Mouse (Mus musculus) gastrocnemius, postnatal 10 days (tissue): ENCODE measurements around the gene Lama2. TPM values are rescaled to one million over a fixed set of nuclear protein-coding genes. Genes with fewer than 3 reads are reported as not detected.

Experiments
- DNase-seq: peaks from one replicate; pipeline ENCODE4 v3.0.0; 2021; ENCODE audit warnings: mixed read lengths
- total RNA-seq, 2 experiments: library from RNA; stranded (reverse); gene quantifications; 2 replicates each; pipeline ENCODE4 v1.2.3; 2021

Lama2 gene
- total RNA-seq, 2 experiments from 2014 or later: 177 to 203 TPM

DNA sequence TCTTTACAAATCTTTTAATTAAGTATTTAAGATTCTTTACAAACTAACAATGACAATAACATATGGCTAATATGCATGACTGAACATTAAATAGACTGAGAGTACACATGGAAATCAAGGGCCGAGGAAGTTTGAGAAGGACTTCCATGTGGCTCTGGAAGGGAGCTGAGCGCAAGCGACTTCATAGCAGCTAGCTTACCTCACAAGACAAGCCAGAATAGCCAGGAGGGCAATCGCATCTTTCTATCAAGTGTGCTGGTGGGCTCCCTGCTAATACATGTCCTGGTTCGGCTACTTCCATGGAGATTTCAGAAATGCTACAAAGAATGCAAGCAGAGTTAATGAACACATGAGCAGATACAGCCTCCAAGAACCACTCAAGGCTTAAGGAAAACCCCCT lies 435.4 kb downstream of the Lama2 start:
- DNase-seq: no peak

DNA sequence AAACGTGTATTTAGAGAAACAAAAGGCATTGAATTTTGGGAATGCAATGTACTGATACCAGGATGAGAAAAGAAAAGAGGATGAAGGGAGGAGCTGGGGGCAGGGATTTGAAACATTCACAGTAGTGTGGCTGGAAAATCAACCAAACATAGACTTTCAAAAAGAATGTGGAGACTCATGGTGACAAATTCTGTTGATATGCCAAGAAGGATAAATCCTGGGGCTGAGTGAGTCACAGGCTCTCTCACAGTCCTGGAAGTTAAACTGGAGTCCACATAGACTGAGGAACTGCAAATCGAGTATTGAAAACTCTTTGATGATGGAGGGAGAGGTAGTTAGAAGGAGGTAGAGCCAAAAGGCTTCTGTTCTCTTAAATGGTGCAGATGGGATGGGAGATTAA lies 445.3 kb downstream of the Lama2 start:
- no peak for DNase-seq

DNA sequence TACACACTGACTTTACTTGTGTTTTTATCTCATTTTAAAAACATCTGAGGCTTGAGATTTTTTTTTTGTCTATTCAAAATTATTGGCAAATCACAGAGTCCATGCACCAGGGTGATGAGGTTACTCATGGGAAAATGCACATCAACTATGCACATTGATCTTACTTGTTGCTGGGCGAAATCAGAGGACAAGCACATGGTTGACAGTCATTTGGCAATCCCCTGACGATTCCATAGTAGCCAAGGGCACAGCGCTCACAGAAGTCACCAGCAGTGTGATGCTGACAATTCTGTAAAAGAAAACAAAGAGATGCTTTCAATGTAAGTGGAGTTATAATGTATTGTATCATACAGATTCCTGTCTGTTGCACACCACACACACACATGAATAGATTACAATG lies 454.8 kb downstream of the Lama2 start:
- no peak for DNase-seq

DNA sequence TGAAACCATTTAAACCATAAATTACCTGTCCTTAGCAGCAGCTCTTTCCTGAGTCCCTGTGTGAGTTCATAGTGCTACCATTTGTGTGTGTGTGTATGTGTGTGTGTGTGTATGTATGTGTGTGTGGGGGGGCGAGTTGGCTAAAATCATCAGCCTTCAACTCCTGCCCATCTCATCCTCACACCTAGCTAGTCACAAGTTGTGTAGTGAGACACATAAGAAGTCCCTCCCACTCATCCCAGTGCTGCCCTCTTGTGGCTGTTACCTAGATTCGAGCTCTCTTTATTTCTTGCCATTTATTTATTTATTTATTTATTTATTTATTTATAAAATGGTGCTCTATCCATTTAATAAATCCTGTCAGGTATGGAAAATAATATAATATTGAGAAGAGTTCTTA lies 457.2 kb downstream of the Lama2 start:
- no peak for DNase-seq

DNA sequence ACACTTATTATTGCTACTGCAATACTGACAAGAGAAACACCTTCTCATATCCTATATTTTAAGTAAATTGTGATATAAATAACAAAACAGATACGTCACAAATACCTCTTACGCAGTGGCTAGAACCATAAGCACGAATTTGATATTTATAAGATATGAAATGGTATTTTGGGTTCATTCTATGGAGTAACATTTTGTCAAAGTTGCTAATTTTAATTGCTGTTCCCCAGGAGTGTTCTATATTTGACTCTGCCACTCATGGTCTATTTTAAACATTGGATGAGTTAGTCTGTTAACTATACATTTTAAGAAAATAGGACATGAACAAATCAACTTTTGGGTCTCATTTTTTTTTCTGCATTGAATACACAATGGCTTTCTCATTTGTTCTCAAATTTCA lies 469.3 kb downstream of the Lama2 start:
- no peak for DNase-seq

DNA sequence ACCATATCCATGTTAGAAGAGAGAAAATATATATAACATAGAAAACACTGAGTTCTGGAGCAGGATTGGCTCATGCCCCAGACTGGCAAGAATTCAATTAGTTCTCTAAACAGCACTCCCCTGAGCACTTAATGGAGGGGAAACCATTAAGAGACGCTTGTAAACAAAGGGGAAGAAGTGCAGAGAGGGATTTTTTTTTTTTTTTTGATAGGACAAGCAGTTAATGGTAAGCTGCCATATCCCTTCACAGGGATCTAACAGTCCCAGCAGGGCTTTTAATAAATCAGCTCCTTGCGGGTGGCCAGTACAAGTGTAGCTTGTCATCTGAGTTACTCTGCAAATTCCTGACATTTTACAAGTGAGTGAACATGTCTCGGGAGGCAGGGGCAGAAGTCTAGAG lies 479.1 kb downstream of the Lama2 start:
- no peak for DNase-seq

DNA sequence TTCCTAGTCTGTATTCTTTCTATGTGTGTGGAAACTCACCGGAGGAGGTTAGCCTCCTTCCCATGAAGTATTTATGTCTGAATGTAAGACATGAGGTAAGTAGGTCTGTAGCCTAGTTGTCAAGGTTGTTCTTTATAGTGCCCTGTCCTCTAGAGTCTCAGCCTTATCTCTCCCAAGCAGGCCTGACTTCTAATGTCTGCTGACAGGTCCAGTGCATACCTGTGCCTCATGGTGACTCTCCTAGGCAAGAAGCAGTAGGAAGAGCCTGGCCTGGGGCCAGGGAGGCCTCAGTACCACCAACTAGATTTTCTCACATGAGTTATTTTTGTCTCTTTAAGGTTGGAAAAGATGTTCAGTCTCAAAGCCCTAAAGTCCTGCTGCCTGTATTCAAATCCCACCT lies 483.8 kb downstream of the Lama2 start:
- no peak for DNase-seq

DNA sequence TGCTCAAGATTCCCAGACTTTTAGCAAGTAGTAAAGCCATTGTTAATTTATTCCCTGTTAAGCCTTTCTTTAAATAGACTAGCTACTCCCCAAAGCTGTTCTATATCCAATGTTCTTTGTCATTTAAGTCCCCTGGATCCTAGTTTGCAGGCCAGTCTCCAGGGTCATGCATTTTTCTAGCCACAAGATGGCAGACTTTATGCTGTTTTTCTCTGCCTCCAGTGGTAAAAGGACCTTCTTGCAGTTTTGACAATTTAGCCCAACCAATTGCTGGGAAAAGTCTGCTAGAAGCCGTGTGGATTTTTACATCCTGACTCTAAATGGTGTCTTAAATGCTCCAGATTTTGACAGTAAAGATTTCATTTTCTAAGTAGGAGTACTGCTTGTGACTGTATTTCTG lies 486.4 kb downstream of the Lama2 start:
- DNase-seq: peak; percentile 13

DNA sequence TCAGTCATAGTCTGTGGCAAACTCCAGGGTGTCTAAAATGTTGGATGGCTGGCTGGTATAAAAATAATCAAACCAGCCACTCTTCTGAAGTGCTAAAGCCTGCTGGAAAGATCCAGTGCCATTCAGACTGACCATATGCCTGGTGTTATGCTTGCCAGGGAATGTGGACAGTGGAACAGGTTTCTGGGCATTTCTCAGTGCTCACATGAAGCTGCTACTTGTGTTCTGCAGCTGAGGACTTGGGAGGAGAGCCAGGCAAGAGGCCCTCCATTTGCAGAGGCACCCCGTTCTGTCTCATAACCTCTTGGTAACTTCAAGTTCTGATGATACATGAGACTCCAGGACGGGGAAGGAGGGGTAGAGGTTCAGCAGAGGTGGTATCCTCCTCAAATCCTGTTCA lies 492.1 kb downstream of the Lama2 start:
- peak; percentile 8 for DNase-seq

DNA sequence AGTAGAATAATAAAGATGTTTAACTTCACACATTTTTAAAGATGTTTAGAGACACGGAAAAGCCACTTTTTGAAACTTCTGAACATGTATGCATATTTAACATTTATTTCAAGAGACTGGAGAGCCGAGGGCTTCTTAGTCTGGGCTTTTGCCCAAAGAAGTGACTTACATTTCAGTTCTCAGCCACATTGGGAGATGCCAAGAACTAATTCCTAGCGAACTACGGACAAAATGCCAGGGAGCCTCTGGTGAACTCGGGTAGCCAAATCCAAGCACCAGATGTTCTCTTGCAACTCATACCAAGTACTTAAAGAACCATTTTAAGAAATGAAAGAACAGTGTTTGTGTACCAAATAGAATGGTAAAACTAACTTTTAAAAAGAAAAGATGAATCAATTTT lies 495.8 kb downstream of the Lama2 start:
- no peak for DNase-seq

DNA sequence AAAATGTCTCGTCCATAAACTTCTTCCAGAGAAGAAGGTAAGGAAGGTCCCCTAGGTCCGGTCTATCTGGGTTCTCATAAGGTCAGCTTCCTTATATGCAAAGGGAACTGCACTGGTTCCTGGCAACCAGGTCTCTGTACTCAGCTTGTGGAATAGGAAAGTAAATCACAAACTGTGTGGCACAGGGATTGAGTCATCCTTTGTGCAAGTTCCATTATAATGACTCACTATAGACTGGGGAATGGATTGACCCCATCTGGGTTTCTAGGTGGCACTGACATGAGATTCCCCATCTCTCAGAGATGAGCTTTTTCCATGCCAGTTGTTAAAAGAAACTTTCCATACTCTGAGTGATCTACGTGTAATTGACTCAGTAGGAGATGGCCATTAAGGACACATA lies 501.7 kb downstream of the Lama2 start:
- DNase-seq: no peak

DNA sequence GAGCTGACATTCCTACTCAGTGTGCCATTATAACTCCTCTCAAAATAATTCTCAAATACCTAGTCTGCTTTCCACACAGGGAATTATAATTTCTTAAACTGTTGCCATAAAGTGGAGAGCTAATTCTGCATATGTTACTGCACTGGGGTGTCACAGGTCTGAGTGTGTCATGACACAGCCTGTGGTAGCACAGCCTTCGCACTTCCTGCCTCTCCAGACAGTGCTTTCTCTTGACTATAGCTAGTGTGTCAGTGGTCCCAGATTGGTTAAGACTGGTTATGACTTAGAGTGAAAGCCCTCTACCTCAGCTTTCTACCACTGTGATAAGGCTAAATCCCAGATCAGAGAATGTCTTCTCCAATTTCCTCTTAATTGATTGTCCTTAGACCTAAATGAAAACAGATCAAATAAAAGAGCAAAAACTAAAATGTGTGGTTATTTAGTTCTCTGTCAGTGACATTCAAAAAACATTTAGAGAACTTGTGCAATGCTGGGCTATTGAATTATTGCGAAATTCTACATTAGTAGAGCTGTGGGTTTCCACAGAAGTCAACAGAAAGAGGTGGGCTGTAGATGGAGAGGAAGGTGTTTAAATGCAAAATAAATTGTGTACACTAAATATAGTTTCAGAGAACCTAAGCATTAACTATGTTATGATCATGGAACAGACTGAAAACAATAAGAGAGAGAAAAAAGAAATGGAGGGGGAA lies 502.5 kb downstream of the Lama2 start:
- no peak for DNase-seq

DNA sequence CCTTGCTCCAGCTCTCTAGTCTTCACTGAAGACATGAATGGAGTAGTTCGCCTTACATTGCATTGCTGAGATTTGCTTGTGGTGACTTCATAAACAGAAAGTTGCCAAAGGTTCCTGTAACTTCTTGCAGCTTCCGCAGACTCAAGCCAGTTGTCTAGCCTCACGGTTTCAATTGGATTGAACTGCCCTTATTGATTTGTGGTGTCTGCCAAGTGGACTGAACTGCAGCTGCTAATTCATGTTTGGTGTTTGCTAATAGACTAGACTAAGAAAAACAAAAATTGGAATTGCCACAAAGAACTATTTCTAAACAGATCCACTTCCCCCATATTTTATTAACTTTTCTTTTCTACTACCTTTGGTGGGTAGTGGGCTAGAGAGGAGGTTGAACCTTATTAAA lies 505.4 kb downstream of the Lama2 start:
- no peak for DNase-seq

DNA sequence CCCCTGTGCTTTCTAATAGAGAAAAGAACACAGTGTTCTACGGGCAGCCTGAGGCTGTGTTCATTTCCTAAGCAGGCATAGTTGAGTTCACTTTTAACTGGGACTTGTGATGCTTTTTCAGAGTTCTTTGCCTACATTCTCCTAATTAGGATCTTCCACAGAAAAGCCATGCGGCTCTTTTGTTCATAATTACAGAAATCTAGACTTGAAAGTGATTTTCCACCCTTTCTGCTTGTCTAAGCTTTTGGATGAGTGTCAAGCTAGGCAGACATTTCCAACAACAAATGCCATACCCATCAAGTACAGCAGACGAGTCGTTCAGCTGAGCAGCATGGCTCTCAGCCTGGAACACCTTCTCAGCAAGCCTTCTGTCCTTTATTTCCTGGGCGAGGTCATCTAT lies 515.7 kb downstream of the Lama2 start:
- DNase-seq: no peak

DNA sequence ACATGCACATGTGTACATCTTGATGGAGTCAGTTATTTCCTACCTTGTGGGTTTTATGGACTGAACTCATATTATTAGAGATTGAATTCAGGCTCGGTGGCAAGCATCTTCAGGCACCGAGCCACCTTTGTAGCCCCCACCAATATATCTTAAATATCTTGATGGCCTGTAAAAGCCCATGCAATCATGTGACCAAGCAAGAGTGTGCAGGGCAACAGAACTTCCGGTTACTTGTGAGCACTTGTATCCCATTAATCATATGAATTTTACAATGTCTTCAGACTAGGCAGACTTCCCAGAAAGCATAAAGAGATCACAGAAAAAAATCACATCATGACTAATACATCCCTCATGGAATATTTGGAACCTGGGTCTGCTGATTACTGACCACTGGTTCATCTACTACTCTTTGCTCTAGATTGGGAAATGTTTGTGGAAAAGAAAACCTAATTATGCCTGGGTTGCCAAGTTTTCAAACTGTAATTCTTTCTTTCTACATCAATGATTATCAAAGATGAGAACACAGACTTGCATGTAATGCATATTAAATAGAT lies 517.7 kb downstream of the Lama2 start:
- no peak for DNase-seq

DNA sequence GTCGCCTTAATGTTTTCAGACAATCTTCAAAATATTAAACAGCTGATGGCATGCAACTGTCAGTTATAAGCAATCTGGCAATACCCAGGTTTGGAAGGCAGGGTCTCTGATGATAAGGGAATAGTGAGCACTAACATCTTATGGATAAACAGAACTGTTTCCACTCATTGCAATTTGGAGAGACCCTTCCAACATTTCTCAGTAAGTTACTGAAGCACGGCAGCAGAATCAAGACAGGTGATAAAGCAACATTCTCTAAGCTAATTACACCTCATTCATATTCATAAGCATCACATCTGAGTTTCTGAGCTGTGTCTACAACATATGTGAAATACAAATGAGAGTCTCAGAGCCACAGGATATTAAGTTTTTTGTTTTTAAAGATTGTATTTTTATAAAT lies 542.4 kb downstream of the Lama2 start:
- DNase-seq: no peak

DNA sequence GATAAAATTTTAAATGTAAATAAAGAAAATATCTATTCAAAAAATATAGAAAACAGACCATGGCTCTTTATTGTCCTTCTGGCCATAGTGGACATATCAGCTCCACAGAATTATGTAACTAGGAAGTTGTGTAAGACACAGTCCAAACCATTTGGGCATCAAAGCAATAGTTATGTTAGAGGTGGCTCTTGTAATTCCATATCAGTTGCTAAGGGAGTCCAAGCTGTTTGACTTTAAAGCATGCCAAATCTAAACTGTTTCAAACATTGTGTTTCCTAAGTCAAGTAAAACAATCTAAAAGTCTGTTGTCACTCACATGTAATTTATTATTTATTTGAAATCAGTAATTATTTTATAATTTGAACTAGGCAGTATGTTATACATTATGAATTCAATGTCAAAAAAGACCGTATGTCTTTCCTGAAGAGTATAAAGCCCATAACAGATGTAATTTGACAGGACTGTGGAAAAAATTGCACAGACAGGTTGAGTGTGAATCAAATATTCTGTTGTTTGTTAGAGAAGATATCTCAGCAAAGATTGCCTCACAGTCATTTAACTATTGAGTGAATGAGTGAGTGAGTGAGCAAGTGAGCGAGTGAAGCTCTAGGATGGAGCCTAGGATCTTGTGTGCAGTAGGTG lies 550.6 kb downstream of the Lama2 start:
- DNase-seq: no peak

DNA sequence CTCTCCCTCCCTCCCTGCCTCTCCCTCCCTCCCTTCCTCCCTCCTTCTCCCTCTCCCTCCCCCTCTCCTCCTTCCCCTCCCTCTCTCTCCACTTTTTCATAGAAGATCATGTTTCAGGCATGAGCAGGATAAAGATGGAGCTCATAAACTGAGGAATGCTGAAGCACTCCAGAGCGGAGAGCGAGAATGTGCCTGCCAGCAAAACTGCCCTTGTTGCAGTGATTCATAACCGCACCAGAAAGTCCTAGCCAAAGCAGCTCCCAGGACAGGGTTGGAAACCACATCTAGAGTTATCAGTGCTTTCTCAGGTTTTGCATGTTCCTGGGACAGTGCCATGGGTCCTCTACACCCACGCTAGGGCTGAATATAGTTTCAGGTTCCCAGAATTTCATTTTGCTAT lies 555.9 kb downstream of the Lama2 start:
- DNase-seq: peak; percentile 29

DNA sequence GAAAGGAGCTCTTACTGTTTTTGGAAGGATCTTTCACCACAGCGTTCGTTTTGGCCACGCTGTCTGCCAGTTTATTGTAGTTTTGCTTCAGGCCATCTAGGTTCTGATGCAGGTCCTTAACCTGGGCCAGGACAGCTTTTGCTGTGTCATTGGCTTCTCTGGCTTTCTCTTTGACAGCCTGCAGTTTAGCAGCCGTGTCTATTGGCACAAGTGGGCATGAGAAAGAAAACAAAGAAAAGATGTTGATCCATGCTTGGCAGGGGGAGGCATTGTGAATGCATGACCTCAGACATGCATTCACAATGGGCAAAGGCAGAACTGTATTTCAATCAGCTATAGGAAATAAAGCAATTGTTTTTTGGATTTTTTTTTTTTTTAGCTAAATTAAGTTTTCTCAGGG lies 565.1 kb downstream of the Lama2 start:
- DNase-seq: no peak

DNA sequence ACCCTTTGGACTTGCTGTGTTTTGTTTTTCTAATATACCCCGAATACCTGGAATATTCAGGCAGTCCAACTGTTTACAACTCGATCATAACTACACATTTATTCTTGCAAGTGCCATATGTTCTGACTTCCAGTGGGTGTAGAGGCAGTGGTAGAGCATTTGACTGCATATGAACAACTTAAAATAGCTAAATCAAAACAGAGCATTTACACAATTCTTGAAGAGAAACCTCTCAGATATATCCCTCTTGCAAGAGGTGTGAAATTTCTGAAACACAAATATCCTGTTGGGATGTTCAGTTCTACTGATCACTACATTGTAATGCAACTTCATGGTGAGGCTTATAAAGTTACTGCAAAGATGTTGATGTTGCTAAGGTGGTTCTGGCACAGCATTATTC lies 572.4 kb downstream of the Lama2 start:
- DNase-seq: no peak

DNA sequence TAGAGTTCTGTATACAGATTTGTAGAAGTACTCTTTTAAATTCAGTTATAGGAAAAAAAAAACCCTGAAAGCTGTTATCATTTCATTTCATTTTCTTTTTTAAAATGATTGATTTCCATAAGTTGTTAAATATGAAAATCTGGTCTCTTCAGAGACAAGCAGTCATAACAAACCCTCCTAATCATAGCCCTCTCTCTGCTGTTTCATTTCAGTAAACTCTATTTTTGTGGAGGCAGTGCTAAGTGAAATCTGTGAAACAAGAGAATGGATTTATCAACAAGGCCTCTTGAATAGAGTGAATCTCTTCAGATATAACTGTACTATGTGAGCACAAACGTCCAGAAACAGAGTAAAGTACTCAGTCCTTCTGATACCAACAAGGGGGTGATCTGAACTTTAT lies 577.7 kb downstream of the Lama2 start:
- DNase-seq: no peak

DNA sequence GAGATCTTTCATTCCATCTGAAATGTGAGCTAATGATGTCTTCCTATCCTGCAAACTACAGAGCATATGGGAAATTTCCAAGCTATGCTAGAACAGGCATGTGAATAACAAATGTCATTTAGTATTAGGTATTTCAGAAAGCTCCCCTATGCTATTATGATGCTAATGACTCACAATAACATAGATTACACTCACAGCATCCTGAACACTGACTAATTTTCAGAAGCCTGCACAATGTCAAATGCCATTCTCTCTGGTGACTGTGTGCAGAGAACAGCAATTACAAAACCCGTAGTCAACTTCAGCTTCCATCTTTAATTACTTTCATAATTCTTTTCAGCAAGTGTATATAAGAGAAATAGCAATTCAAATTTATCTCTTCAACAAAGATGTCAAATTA lies 596.9 kb downstream of the Lama2 start:
- DNase-seq: no peak

DNA sequence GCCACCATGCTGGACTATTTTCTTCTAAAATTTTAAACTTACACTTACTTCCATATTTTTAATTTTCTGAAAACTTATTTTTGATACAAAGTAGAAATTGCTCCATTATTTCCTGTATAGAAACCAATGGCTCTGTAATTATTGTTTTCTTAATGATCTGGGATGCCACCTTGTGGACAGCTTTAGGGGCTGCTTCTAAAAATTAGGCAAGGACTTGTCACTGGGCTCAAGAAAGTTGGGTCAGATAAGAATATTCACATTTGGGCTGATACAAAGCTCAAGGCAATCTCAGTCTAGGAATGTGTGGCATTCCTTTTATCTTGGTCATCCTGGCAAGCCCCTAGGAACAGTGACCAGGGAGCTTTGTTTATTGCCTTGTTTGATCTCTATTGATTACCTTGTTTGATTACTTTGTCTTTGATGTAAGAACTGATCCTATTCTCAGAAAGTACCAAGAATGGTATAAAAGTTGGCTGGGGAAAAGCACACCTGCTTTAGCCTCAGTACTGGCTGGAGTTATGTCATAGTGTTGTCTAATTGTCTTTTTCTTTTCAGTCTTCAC lies 606.7 kb downstream of the Lama2 start:
- no peak for DNase-seq

DNA sequence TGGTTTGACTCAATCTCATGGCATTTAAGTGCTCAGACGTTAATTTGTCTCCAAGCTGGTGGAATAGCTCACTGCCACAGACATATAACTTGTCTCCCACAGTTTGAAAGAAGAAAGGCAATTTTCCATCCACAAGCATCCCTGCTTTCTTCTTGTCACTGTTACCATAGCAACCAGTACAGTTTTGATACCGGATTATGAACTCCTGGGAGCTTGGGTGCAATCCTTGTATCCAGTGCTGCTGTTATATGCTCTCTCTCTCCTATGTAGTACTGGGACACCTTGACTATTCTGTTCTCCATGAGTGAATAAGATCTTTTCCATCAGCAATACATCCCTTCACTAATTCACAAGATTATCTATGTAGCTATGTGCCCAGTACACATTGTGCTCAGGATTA lies 612.2 kb downstream of the Lama2 start:
- DNase-seq: no peak
